Mouse (Mus musculus): ENCODE data around the gene Slfn5.
A peak's percentile ranks its signal among the peaks of the same experiment; 100 is the strongest.
"Not testable (repeated sequence)": the region's sequence is repeated elsewhere in the genome, so short reads cannot be mapped to it uniquely, and the experiment has no call there.

The Slfn5 gene

GRCm38 (mm10) chr11:82950736-82951481, at the start of gene Slfn5:
Slfn5 (plus strand) TSS chr11:82951349.
- peak; percentile 9 to 19 for DNase-seq (ENCODE audit: low spot score in 2 of 2)

GRCm38 (mm10) chr11:82901606-82902310, 49.4 kb upstream of the Slfn5 start:
- DNase-seq (ENCODE audit: low spot score in 2 of 2) = no peak

- DNase-seq (ENCODE audit: low spot score in 2 of 2) = no peak
These were observed 46.2 kb upstream of the Slfn5 start for GRCm38 (mm10) chr11:82904952-82905351.

- DNase-seq (ENCODE audit: low spot score in 2 of 2) = no peak
These were observed 45.3 kb upstream of the Slfn5 start for GRCm38 (mm10) chr11:82905816-82906215.

GRCm38 (mm10) chr11:82907651-82908607, 43.2 kb upstream of the Slfn5 start, which contains the start of gene Nle1:
Nle1 (minus strand) TSS chr11:82908411.
- DNase-seq (ENCODE audit: low spot score in 2 of 2) = peak; percentile 85 to 96

GRCm38 (mm10) chr11:82908608-82908989, 42.5 kb upstream of the Slfn5 start:
- no peak for DNase-seq (ENCODE audit: low spot score in 2 of 2)

- DNase-seq (ENCODE audit: low spot score in 2 of 2) = no peak
These were observed 40.9 kb upstream of the Slfn5 start, which contains the start of gene Unc45b for GRCm38 (mm10) chr11:82910250-82910649. Unc45b (plus strand) TSS chr11:82910550.

GRCm38 (mm10) chr11:82910679-82911389, 40.3 kb upstream of the Slfn5 start:
- DNase-seq (ENCODE audit: low spot score in 2 of 2) = no peak

GRCm38 (mm10) chr11:82914711-82915352, 36.3 kb upstream of the Slfn5 start:
- DNase-seq (ENCODE audit: low spot score in 2 of 2) = peak; percentile 54 to 78

GRCm38 (mm10) chr11:82920768-82921167, 30.4 kb upstream of the Slfn5 start:
- no peak for DNase-seq (ENCODE audit: low spot score in 2 of 2)

- no peak for DNase-seq (ENCODE audit: low spot score in 2 of 2)
These were observed 29.5 kb upstream of the Slfn5 start for GRCm38 (mm10) chr11:82921691-82922090.

- DNase-seq (ENCODE audit: low spot score in 2 of 2) = not testable (repeated sequence)
These were observed 27.2 kb upstream of the Slfn5 start for GRCm38 (mm10) chr11:82923910-82924309.

- DNase-seq (ENCODE audit: low spot score in 2 of 2) = no peak
These were observed 22.1 kb upstream of the Slfn5 start for GRCm38 (mm10) chr11:82928897-82929632.

- DNase-seq (ENCODE audit: low spot score in 2 of 2) = no peak
These were observed 21.6 kb upstream of the Slfn5 start for GRCm38 (mm10) chr11:82929633-82929950.

- DNase-seq (ENCODE audit: low spot score in 2 of 2) = not testable (repeated sequence)
These were observed 20.7 kb upstream of the Slfn5 start for GRCm38 (mm10) chr11:82930391-82930955.

GRCm38 (mm10) chr11:82931161-82931560, 20.0 kb upstream of the Slfn5 start:
- not testable (repeated sequence) for DNase-seq (ENCODE audit: low spot score in 2 of 2)

GRCm38 (mm10) chr11:82931671-82932450, 19.3 kb upstream of the Slfn5 start:
- DNase-seq (ENCODE audit: low spot score in 2 of 2) = not testable (repeated sequence)

- DNase-seq (ENCODE audit: low spot score in 2 of 2) = no peak
These were observed 18.0 kb upstream of the Slfn5 start for GRCm38 (mm10) chr11:82933186-82933585.

- no peak for DNase-seq (ENCODE audit: low spot score in 2 of 2)
These were observed 7.8 kb upstream of the Slfn5 start for GRCm38 (mm10) chr11:82943336-82943735.

Measured in urinary bladder, adult 18-20 months (tissue).